Mouse (Mus musculus): Measurements from ENCODE around the gene Ddb1.

DNA sequence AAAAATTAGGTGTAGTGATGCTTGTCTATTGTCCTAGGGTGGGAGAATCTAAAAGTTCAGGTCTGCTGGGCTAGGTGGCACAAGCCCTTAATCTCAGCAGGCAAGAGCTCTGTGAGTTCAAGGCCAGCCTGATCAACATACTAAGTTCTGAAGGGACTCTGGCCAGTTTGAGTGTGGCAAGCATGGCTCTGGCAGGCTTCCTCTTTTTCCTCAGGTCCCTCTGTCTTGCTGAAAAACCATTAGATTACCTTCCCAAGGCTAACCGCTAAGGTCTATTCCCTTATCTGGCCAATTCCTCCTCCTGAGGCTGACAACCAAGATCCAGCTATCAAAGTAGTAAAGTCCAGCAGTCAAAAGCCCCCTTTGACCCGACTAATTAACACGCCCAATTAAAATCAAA lies 57.5 kb downstream of the Ddb1 start:
- TF ChIP-seq CTCF (IDR thresholded peaks at IDR 0.05; ENCODE audit: low read depth, low read length) (no peak), POLR2A (IDR thresholded peaks at IDR 0.05; ENCODE audit: extremely low read depth, insufficient read depth, low read length) (no peak)
